Mouse (Mus musculus): ENCODE data around the gene Mcpt8. TPM values are rescaled to one million over a fixed set of nuclear protein-coding genes. Genes with fewer than 3 reads are reported as not detected.
"Not testable (repeated sequence)": the region's sequence is repeated elsewhere in the genome, so short reads cannot be mapped to it uniquely, and the experiment has no call there.

Gene Mcpt8
- polyA plus RNA-seq, 1 experiment from 2014 or later, result 19.0 TPM

DNA sequence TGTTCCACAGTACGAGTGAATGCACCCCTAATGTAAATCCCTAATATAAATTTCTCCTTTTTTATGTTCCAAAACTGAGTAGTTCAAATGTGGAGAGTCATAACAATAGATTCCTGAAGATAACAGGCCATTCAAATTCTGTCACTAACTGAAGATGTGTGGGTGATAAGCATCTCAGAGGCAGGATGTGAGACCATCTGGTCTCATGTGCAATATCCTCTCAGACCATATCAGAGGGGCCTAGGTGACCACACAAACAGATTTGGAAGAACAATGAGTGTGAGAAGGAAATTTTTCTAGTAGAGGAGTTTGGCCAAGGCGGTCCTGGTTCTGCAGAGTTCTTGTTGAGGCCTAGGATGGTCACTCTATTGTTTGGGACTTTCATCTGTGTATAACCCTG, 8.3 kb upstream of the Mcpt8 start:
- H3K4me2 ChIP-seq (ENCODE audit: low read depth, low read length), result no peak overlapping the region
- WGBS (ENCODE audit: insufficient replicate concordance), result 43% methylated on average over 2 of the region's 2 CpGs
- H3K27ac ChIP-seq (ENCODE audit: low read depth), result no peak overlapping the region
- no peak overlapping the region for H3K4me3 ChIP-seq (ENCODE audit: low read depth, low read length)
- no peaks in the 10 kb centered on the region for H3K36me3 ChIP-seq (replicated peaks; ENCODE audit: insufficient read depth, low read length)
- no peaks in the 10 kb centered on the region for H3K27me3 ChIP-seq (ENCODE audit: insufficient read depth, low read length)
- H3K4me1 ChIP-seq (ENCODE audit: insufficient read depth), result no peaks in the 10 kb centered on the region
- H3K9me3 ChIP-seq (ENCODE audit: low read length), result no peaks in the 10 kb centered on the region
- no peak overlapping the region for H3K9ac ChIP-seq (replicated peaks)
- DNase-seq (no peak), ATAC-seq (no peak)
- no peak for TF ChIP-seq EP300 (IDR thresholded peaks at IDR 0.05; ENCODE audit: low read depth)
- TF ChIP-seq CTCF (IDR thresholded peaks at IDR 0.05; ENCODE audit: low read depth), result no peak

- Histone ChIP-seq H3K9me3 (ENCODE audit: low read length) (no peaks in the 10 kb centered on the region), H3K36me3 (replicated peaks; ENCODE audit: insufficient read depth, low read length) (no peaks in the 10 kb centered on the region), H3K4me2 (ENCODE audit: low read depth, low read length) (no peak overlapping the region), H3K4me1 (ENCODE audit: insufficient read depth) (no peaks in the 10 kb centered on the region), H3K27ac (ENCODE audit: low read depth) (no peak overlapping the region), H3K4me3 (ENCODE audit: low read depth, low read length) (no peak overlapping the region), H3K27me3 (ENCODE audit: insufficient read depth, low read length) (no peaks in the 10 kb centered on the region), H3K9ac (replicated peaks) (no peak overlapping the region)
- ATAC-seq (no peak), DNase-seq (no peak)
- WGBS (ENCODE audit: insufficient replicate concordance), result 48% methylated on average over 3 of the region's 3 CpGs
- TF ChIP-seq EP300 (IDR thresholded peaks at IDR 0.05; ENCODE audit: low read depth), result no peak
These were observed 1.6 kb upstream of the Mcpt8 start for GRCm38 (mm10) chr14:56086711-56087110.

GRCm38 (mm10) chr14:56082016-56082415, 3.1 kb downstream of the Mcpt8 start:
- no peak for DNase-seq
- TF ChIP-seq EP300 (IDR thresholded peaks at IDR 0.05; ENCODE audit: low read depth), result no peak
- no peak for TF ChIP-seq CTCF (IDR thresholded peaks at IDR 0.05; ENCODE audit: low read depth)
- ATAC-seq, result no peak
- Histone ChIP-seq H3K27ac (ENCODE audit: low read depth) (no peak overlapping the region), H3K4me1 (ENCODE audit: insufficient read depth) (no peaks in the 10 kb centered on the region), H3K27me3 (ENCODE audit: insufficient read depth, low read length) (no peaks in the 10 kb centered on the region), H3K9me3 (ENCODE audit: low read length) (no peaks in the 10 kb centered on the region), H3K4me3 (ENCODE audit: low read depth, low read length) (no peak overlapping the region), H3K9ac (replicated peaks) (no peak overlapping the region), H3K4me2 (ENCODE audit: low read depth, low read length) (no peak overlapping the region), H3K36me3 (replicated peaks; ENCODE audit: insufficient read depth, low read length) (no peaks in the 10 kb centered on the region)
- WGBS (ENCODE audit: insufficient replicate concordance), result 72% methylated on average over 4 of the region's 4 CpGs

DNA sequence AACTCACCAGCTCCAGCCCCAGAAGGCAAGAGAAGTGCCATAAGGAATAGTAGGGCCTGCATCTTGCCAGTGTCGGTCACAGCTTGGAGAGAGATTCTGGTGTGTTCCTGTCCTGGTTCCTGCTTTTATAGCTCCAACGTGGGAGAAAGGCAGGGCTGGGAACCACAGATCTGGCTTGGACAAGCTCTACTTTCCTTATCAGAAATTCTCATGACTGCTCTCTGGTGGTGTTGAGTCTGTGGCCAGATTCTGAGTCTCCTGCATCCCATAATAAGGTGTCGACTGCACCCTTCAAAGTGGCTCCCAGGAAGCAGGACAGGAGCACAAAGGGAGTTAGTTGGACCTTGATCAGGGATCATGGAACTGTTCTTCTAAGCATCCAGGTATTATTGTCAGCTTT, 22.9 kb downstream of the Mcpt8 start, which contains the start of gene Mcpt4:
TSS of gene Mcpt4 (minus strand) at position 101 of the 400 bp plus-strand sequence.
- not testable (repeated sequence) for H3K27ac ChIP-seq (ENCODE audit: low read depth); H3K4me3 ChIP-seq (ENCODE audit: low read depth, low read length); H3K9ac ChIP-seq (replicated peaks); DNase-seq; H3K36me3 ChIP-seq (replicated peaks; ENCODE audit: insufficient read depth, low read length); H3K9me3 ChIP-seq (ENCODE audit: low read length); H3K4me2 ChIP-seq (ENCODE audit: low read depth, low read length); H3K27me3 ChIP-seq (ENCODE audit: insufficient read depth, low read length); ATAC-seq; H3K4me1 ChIP-seq (ENCODE audit: insufficient read depth)
- 50% methylated on average over 3 of the region's 3 CpGs for WGBS (ENCODE audit: insufficient replicate concordance)

GRCm38 (mm10) chr14:56057722-56058121, 27.4 kb downstream of the Mcpt8 start:
- ATAC-seq (no peak), DNase-seq (no peak)
- no peak overlapping the region for H3K9ac ChIP-seq (replicated peaks)
- H3K27ac ChIP-seq (ENCODE audit: low read depth), result no peak overlapping the region
- no peak overlapping the region for H3K4me3 ChIP-seq (ENCODE audit: low read depth, low read length)
- H3K4me2 ChIP-seq (ENCODE audit: low read depth, low read length), result no peak overlapping the region
- no peaks in the 10 kb centered on the region for H3K9me3 ChIP-seq (ENCODE audit: low read length)
- H3K36me3 ChIP-seq (replicated peaks; ENCODE audit: insufficient read depth, low read length), result no peaks in the 10 kb centered on the region
- no peak for TF ChIP-seq CTCF (IDR thresholded peaks at IDR 0.05; ENCODE audit: low read depth)
- 45% methylated on average over 4 of the region's 4 CpGs for WGBS (ENCODE audit: insufficient replicate concordance)
- H3K27me3 ChIP-seq (ENCODE audit: insufficient read depth, low read length), result no peaks in the 10 kb centered on the region
- no peaks in the 10 kb centered on the region for H3K4me1 ChIP-seq (ENCODE audit: insufficient read depth)

DNA sequence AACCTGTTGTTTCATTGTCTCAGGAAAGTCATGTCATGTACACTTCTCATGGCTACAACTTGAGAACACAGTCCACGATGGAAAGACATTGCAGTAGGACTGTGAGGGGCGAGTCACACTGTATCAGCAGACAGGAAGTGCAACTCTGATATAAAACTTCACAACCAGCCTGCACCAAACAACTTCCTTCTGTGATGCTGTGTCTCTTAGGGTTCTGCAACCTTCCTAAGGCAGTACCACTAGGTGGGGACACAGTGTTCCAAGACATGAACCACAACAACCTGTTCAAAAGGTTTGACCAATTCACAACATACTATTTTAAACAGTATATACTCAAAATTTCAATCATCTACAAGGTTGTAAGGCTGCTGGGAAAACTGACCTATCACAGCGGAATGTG, 29.7 kb downstream of the Mcpt8 start:
- no peak for DNase-seq
- H3K4me2 ChIP-seq (ENCODE audit: low read depth, low read length), result no peak overlapping the region
- H3K4me1 ChIP-seq (ENCODE audit: insufficient read depth), result no peaks in the 10 kb centered on the region
- no peak overlapping the region for H3K9ac ChIP-seq (replicated peaks)
- H3K36me3 ChIP-seq (replicated peaks; ENCODE audit: insufficient read depth, low read length), result no peaks in the 10 kb centered on the region
- no peaks in the 10 kb centered on the region for H3K9me3 ChIP-seq (ENCODE audit: low read length)
- no peak overlapping the region for H3K4me3 ChIP-seq (ENCODE audit: low read depth, low read length)
- H3K27me3 ChIP-seq (ENCODE audit: insufficient read depth, low read length), result no peaks in the 10 kb centered on the region
- TF ChIP-seq CTCF (IDR thresholded peaks at IDR 0.05; ENCODE audit: low read depth) (peak; percentile 8; the same call in 1 of the 2 replicates), EP300 (IDR thresholded peaks at IDR 0.05; ENCODE audit: low read depth) (no peak)
- H3K27ac ChIP-seq (ENCODE audit: low read depth), result no peak overlapping the region
- 64% methylated on average over 3 of the region's 3 CpGs for whole genome bisulfite sequencing (ENCODE audit: insufficient replicate concordance)
- ATAC-seq, result no peak

DNA sequence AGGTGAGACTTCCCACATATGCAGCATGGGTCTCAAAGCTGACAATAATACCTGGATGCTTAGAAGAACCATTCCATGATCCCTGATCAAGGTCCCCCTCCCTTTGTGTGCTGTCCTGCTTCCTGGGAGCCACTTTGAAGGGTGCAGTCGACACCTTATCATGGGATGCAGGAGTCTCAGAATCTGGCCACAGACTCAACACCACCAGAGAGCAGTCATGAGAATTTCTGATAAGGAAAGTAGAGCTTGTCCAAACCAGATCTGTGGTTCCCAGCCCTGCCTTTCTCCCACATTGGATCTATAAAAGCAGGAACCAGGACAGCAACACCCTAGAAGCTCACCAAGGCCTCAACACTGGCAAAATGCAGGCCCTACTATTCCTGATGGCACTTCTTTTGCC, 43.3 kb downstream of the Mcpt8 start, which contains the start of gene Mcpt2:
TSS of gene Mcpt2 (plus strand) at position 250 of the 400 bp plus-strand sequence.
- ATAC-seq, result peak; percentile 57
- H3K4me3 ChIP-seq (ENCODE audit: low read depth, low read length); DNase-seq; H3K27ac ChIP-seq (ENCODE audit: low read depth); H3K27me3 ChIP-seq (ENCODE audit: insufficient read depth, low read length); H3K4me1 ChIP-seq (ENCODE audit: insufficient read depth); H3K9ac ChIP-seq (replicated peaks); H3K9me3 ChIP-seq (ENCODE audit: low read length); H3K36me3 ChIP-seq (replicated peaks; ENCODE audit: insufficient read depth, low read length); H3K4me2 ChIP-seq (ENCODE audit: low read depth, low read length): not testable (repeated sequence)
- TF ChIP-seq EP300 (IDR thresholded peaks at IDR 0.05; ENCODE audit: low read depth), result peak; percentile 84
- 38% methylated on average over 1 of the region's 1 CpGs for WGBS (ENCODE audit: insufficient replicate concordance)
